Mouse (Mus musculus) left cerebral cortex, adult 11 months (tissue): ENCODE measurements around the gene Pi4ka.
"Not testable (repeated sequence)": the region's sequence is repeated elsewhere in the genome, so short reads cannot be mapped to it uniquely, and the experiment has no call there.

Experiments used
- DNase-seq: peaks from one replicate; pipeline ENCODE4 v3.0.0; 2022; ENCODE audit warnings: low spot score

Gene Pi4ka

GRCm38 (mm10) chr16:17232794-17233701 lies 173.1 kb downstream of the Pi4ka start, which contains the start of gene Hic2:
TSS of gene Hic2 (plus strand) at chr16:17233572.
- peak; percentile 84 for DNase-seq

GRCm38 (mm10) chr16:17231523-17231922 lies 174.6 kb downstream of the Pi4ka start:
- DNase-seq: not testable (repeated sequence)
